Mouse (Mus musculus) ES-Bruce4 (cell line): ENCODE results near the gene Nup62.

Experiments used
- CTCF ChIP-seq: IDR thresholded peaks from one replicate; pipeline ENCODE4 v1.8.1; 2011; ENCODE audit warnings: low read depth, low read length
- EP300 ChIP-seq: IDR thresholded peaks from 2 replicates; pipeline ENCODE4 v1.6.1; 2011; ENCODE audit warnings: low read depth, low read length; ENCODE audit not compliant: insufficient read depth
- POLR2A ChIP-seq: IDR thresholded peaks from one replicate; pipeline ENCODE4 v1.8.1; 2011; ENCODE audit warnings: low read length; ENCODE audit not compliant: insufficient read depth

DNA sequence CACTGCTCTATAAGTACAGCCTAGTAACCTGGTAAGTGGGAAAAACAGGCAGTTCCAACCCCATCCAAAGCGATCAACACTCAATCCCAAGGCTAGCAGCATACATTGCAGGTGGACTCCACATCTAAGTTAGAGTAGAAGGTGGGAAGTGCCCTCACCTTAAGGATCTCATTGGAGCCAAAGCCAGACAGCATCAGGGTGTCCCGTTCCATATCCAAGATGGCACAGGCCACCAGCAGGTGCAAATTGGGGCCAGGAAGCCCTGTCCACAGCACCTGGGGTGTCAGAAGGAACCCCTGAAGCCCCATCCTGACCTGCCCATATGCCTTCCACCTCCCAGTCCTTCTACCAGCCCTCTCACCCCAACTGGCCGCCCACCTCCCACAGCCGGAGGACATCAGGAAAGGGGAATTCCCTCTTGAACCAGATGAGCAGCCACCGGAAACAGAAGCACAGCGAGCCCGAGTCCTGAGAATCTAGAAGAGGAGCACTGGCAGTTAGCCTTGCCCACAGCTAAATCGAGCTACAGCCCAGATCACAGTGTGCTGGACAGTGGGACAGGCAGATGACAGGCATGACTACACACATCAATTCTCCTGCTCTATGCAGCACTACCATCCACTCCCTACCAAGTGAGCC is 26.1 kb downstream of the Nup62 start:
- TF ChIP-seq POLR2A = no peak
- TF ChIP-seq CTCF = no peak
- TF ChIP-seq EP300 = no peak
